Mouse (Mus musculus) midbrain, embryonic 10.5 days (tissue): Measurements from ENCODE around the gene Ap1m2. TPM values are rescaled to one million over a fixed set of nuclear protein-coding genes. Genes with fewer than 3 reads are reported as not detected.
A peak's percentile ranks its signal among the peaks of the same experiment; 100 is the strongest.

Experiments used
- DNase-seq: peaks from one replicate; pipeline ENCODE4 v3.0.0-alpha.2; 2017; ENCODE audit warnings: low spot score
- H3K27ac ChIP-seq: fragments of 300-500 bp; sonication (generic); replicated peaks from 2 replicates; pipeline ENCODE4 v1.5.1; 2016; ENCODE audit warnings: mild to moderate bottlenecking
- H3K27me3 ChIP-seq: fragments of 300-500 bp; sonication (generic); 2 replicates; pipeline ENCODE4 v1.6.1; 2016; ENCODE audit warnings: low read depth, mild to moderate bottlenecking; ENCODE audit not compliant: poor library complexity, severe bottlenecking
- H3K36me3 ChIP-seq: fragments of 300-500 bp; sonication (generic); 2 replicates; pipeline ENCODE4 v1.6.1; 2016; ENCODE audit warnings: mild to moderate bottlenecking, moderate library complexity
- H3K4me1 ChIP-seq: fragments of 300-500 bp; sonication (generic); 2 replicates; pipeline ENCODE4 v1.6.1; 2016
- H3K4me3 ChIP-seq: fragments of 300-500 bp; sonication (generic); 2 replicates; pipeline ENCODE4 v1.5.1; 2016; ENCODE audit warnings: mild to moderate bottlenecking, moderate library complexity
- H3K9me3 ChIP-seq: fragments of 300-500 bp; sonication (generic); replicated peaks from 2 replicates; pipeline ENCODE4 v1.6.1; 2016; ENCODE audit warnings: mild to moderate bottlenecking
- WGBS: fragments of 180-500 bp; shearing (Covaris S2); methylation state at CpG from one replicate; pipeline ENCODE4 v1.1.7; 2016; 5-methylcytosine and 5-hydroxymethylcytosine counted together
- polyA plus RNA-seq: library from polyadenylated mRNA; unstranded; fragments of >200 nt; fragmentation: Nextera tagmentation; extraction: Ambion mirVana; gene quantifications from 2 replicates; pipeline ENCODE4 v1.2.1, GENCODE M21; 2016

Ap1m2 gene
- polyA plus RNA-seq = 1.1 and 2.9 TPM in 2 replicates

DNA sequence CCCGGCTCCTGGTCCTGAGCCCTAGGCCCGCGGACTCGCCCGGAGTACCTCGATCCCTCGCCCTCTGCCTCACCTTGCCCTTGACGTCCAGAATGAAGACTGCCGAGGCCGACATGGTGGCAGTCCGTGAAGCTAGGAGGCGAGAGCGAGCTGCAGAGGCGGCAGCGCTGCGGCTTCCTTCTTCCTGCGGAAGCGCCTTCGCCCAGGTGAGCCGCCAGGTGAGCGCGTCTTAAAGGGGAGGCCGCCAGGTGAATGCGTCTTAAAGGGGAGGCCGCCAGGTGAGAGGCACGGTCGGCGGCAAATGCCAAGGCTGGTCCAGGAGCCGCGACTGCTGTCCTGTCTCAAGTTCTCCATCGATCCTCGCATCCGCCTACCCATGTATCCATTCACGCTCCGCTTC is at the start of gene Ap1m2:
Gene Ap1m2, minus strand, starts transcription at position 204 of the 400 bp plus-strand sequence.
- no peak within 1 kb of the TSS for H3K27ac ChIP-seq
- no peaks in the 10 kb centered on the region for H3K36me3 ChIP-seq
- WGBS = 13% methylated on average over 35 of the region's 35 CpGs
- H3K27me3 ChIP-seq = peaks cover 28% of the 10 kb centered on the region
- peak within 1 kb of the TSS; percentile 16 for H3K4me3 ChIP-seq
- DNase-seq = no peak
- H3K4me1 ChIP-seq = peaks cover 5% of the 10 kb centered on the region; the same call in 1 of the 2 replicates
- no peaks in the 10 kb centered on the region for H3K9me3 ChIP-seq

DNA sequence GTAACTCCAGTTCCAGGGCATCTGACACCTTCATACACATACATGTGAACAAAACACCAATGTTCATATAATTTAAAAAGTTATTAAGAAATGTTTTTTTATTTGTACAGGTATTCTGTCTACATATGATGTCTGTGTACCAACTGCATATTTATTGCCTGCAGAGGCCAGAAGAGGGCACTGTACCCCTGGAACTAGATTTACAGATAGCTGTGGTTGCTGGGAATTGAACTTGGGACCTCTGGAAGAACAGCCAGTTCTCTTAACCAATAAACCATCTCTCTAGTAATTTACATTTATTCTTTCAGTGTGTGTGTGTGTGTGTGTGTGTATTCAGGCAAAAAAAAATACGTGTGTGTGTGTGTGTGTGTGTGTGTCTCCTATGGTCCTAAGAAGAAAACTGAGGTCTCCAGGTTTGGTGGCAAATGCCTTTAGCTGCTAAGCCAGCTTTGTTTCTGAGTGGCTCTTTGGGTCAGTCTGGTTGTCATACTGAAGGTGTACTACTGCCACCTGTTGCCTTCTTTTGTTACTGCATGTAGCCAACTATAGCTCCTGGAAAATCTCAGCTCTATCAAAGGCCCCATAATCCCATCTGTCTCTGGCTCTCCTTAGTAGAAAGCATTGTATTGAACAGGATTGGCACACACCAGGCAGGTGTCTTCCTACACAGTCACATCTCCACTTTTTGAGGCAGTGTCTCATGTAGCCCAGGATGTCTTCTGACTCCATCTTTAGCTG is 45.0 kb upstream of the Ap1m2 start:
- H3K27ac ChIP-seq = no peak overlapping the region

DNA sequence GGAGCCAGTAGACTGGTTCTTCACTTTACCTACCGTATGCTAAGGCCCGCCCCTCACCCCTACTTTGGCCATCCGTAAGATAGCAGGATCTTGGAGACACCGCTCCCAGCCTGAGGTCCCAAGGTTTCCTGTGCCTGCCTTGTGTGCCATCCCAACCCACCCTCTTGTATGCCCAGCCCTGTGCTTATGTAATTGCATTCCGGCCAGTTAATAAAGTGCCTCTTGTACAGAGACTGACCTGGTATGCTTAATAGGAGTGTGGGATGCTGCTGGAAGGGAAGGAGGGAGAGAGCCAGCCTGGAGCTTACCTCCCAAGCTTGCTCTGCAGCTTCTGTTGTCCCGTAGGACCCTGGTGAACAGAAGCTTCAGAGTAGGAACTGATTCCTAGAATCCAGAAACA is 42.7 kb upstream of the Ap1m2 start:
- peaks cover 53% of the 10 kb centered on the region for H3K36me3 ChIP-seq

More for the DNA sequence above, 45.0 kb upstream of the Ap1m2 start:
- WGBS = 0% methylated on average over 1 of the region's 1 CpGs
- Histone ChIP-seq H3K9me3 (no peaks in the 10 kb centered on the region), H3K27me3 (peaks cover 15% of the 10 kb centered on the region; the same call in 1 of the 2 replicates), H3K4me3 (no peak overlapping the region), H3K4me1 (peaks cover 10% of the 10 kb centered on the region), H3K36me3 (peaks cover 35% of the 10 kb centered on the region)
- DNase-seq = peak; percentile 57

DNA sequence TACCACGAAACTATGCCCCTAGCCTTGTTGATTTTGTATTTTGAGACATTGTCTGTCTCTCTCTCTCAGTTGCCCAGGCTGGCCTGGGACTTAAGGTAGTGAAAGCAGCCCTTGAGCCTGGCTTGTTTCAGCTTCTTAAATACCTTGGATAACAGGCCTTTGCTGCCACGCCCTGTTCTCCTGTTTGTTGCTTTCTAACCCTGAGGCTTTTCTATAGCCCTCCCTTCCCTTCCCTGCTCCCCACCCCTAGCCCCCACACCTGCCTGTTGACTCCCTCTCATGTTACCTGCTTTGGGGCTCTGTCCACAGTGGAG is 41.2 kb upstream of the Ap1m2 start:
- no peak overlapping the region for H3K27ac ChIP-seq

More for the DNA sequence above, 42.7 kb upstream of the Ap1m2 start:
- H3K4me1 ChIP-seq = peaks cover 10% of the 10 kb centered on the region
- WGBS = 89% methylated on average over 6 of the region's 6 CpGs
- H3K9me3 ChIP-seq = no peaks in the 10 kb centered on the region
- H3K27ac ChIP-seq = no peak overlapping the region
- no peaks in the 10 kb centered on the region for H3K27me3 ChIP-seq
- no peak overlapping the region for H3K4me3 ChIP-seq
- DNase-seq = no peak

DNA sequence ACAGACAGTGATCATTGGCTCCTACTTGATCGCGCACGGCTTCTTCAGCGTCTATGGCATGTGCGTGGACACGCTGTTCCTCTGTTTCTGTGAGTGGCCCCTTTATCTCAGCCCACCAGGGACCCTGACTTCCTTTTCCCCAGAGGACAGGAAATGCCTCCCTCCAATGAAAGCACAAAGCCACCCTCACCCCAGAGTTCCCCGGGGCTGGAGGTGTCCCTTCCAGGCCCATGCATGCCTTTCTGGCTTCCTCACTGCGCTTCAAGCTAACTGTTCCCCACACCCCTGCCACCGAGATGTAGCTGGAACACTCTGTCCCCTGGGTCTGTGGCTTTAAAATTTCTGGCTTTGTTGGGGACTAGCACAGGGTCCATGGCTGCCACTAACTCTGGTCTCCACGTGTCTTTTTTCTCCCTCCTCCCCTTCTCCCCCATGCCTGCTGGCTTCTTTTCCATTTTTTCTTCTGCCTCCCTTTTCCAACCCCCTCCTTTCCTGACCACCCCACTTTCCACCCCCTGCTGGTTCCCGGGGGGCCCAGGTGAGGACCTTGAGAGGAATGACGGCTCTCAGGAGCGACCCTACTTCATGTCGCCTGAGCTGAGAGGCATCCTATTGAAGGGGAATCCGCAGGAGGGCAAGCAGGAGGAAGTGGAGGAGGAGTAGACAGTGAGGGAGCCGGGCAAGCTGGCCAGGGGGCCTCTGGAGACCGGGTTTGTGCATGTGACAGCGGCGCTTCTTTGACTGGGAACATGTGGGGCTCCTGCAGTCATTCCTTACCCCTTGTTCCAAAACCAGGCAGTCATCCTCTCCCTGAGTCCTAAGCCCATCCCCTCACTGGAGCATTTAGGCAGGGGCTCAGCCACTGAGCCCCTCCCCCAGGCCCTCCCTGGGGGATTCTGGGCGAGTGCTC is 40.6 kb upstream of the Ap1m2 start:
- Histone ChIP-seq H3K9me3 (no peaks in the 10 kb centered on the region), H3K4me3 (no peak overlapping the region), H3K4me1 (peaks cover 10% of the 10 kb centered on the region), H3K36me3 (peaks cover 70% of the 10 kb centered on the region), H3K27me3 (no peaks in the 10 kb centered on the region), H3K27ac (peak overlapping the region; percentile 24; the same call in 1 of the 2 replicates)
- WGBS = 31% methylated on average over 20 of the region's 20 CpGs
- DNase-seq = no peak

More for the DNA sequence above, 41.2 kb upstream of the Ap1m2 start:
- Histone ChIP-seq H3K36me3 (peaks cover 63% of the 10 kb centered on the region), H3K4me1 (peaks cover 10% of the 10 kb centered on the region), H3K9me3 (no peaks in the 10 kb centered on the region), H3K4me3 (no peak overlapping the region), H3K27me3 (no peaks in the 10 kb centered on the region)
- WGBS = 58% methylated on average over 2 of the region's 2 CpGs
- no peak for DNase-seq

DNA sequence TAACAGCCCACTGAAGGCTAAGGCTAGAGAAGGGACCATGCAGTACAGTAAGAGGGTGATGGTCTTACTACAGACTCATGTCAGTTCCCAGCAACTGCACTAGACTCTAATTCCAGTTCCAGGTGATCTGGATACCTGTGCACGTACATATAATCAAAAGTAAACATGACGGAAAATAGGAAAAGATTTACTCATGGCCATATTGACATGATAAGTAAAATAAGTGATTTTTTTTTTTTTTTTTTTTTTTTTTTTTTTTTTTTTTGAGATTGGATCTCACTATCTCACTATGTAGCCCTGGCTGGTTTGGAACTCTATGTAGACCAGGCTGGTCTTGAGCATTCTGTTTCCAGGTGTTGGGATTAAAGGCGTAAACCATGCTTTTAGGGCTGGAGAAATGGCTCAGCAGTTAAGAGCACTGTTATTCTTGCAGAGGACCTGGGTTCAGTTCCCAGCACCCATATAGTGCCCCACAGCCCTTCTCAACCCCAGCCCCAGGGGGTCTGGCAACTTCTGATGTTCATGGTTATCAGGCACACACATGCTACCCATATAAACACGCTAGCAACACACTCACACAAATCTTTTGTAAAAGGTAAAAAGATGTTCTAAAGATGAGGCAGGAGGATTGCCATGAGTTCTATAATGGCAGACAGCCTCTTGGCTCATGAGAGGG is 39.7 kb upstream of the Ap1m2 start:
- no peaks in the 10 kb centered on the region for H3K9me3 ChIP-seq
- DNase-seq = no peak
- peaks cover 10% of the 10 kb centered on the region for H3K4me1 ChIP-seq
- 95% methylated on average over 4 of the region's 4 CpGs for WGBS
- H3K4me3 ChIP-seq = no peak overlapping the region
- H3K27me3 ChIP-seq = no peaks in the 10 kb centered on the region
- peaks cover 78% of the 10 kb centered on the region for H3K36me3 ChIP-seq
- H3K27ac ChIP-seq = no peak overlapping the region

DNA sequence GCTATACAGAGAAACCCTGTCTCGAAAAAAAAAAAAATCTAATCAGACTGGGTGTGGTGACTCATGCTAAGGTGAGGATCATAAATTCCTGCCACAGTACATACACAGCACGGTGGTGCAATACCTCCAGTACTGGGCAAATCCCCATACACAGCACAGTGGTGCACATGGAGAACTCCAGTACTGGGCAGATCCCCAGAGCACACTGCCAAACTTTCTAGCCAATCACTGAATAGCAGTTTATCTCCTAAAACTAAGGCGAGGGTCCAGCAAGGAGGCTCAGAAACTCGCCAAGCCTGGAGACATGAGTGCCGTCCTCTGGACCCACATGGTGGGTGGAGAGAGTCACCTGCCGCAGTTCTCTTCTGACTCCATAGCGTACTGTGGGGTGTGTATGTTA is 39.0 kb upstream of the Ap1m2 start:
- 94% methylated on average over 7 of the region's 7 CpGs for WGBS
- no peak overlapping the region for H3K4me3 ChIP-seq
- H3K36me3 ChIP-seq = peaks cover 82% of the 10 kb centered on the region

DNA sequence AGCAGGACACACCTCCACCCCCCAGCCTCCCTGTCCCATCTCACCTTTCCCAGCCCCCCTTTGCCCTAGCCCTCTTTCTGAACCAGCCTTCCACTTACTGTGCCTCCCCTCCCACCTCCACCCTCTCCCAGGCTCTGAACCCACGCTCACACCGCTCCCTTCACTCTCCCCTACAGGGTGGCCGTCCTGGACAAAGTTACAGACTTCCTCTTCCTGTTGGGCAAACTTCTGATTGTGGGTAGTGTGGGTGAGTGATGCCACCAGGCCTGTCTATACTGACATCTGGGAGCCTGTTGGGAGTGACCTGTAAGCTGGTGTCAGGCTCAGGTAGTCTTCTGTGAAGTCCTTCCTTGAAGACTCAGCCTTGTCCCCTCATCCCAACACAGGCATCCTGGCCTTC is 36.0 kb upstream of the Ap1m2 start:
- no peaks in the 10 kb centered on the region for H3K27me3 ChIP-seq
- H3K36me3 ChIP-seq = peaks cover 82% of the 10 kb centered on the region
- no peak for DNase-seq
- WGBS = 90% methylated on average over 3 of the region's 3 CpGs
- H3K9me3 ChIP-seq = no peaks in the 10 kb centered on the region
- no peak overlapping the region for H3K27ac ChIP-seq
- no peak overlapping the region for H3K4me3 ChIP-seq
- peaks cover 9% of the 10 kb centered on the region for H3K4me1 ChIP-seq

More for the DNA sequence above, 39.0 kb upstream of the Ap1m2 start:
- no peak overlapping the region for H3K27ac ChIP-seq
- no peaks in the 10 kb centered on the region for H3K27me3 ChIP-seq
- H3K9me3 ChIP-seq = no peaks in the 10 kb centered on the region
- peaks cover 10% of the 10 kb centered on the region for H3K4me1 ChIP-seq
- DNase-seq = no peak

DNA sequence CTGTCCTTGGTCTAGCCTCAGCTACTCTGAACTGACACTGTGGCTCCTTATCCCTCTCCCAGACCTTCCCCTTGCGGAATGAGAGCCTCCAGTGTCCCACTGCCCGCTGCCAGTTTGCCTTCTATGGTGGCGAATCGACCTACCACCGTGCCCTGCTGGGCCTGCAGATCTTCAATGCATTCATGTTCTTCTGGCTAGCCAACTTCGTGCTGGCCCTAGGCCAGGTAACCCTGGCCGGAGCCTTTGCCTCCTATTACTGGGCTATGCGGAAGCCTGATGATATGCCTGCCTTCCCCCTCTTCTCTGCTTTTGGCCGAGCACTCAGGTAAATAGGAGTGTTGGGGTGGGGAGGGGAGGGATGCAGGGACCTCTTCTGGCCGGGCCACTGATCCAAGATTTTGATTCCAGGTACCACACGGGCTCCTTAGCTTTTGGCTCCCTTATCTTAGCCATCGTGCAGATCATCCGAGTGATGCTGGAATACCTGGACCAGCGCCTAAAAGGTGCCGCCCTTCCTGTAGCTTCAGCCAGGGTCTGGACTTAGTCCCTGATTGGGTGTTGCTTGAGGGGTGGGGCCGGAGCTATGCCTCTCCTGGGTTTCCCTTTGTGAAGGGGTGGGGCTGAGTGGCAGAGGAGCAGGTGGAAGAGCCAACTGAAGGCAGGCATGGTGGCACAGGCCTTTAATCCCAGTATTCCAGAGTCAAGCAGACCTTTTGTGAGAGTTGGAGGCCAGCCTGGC is 34.7 kb upstream of the Ap1m2 start:
- no peak for DNase-seq
- Histone ChIP-seq H3K9me3 (no peaks in the 10 kb centered on the region), H3K36me3 (peaks cover 84% of the 10 kb centered on the region), H3K27me3 (no peaks in the 10 kb centered on the region), H3K4me3 (no peak overlapping the region), H3K4me1 (no peaks in the 10 kb centered on the region), H3K27ac (no peak overlapping the region)
- WGBS = 71% methylated on average over 16 of the region's 16 CpGs

DNA sequence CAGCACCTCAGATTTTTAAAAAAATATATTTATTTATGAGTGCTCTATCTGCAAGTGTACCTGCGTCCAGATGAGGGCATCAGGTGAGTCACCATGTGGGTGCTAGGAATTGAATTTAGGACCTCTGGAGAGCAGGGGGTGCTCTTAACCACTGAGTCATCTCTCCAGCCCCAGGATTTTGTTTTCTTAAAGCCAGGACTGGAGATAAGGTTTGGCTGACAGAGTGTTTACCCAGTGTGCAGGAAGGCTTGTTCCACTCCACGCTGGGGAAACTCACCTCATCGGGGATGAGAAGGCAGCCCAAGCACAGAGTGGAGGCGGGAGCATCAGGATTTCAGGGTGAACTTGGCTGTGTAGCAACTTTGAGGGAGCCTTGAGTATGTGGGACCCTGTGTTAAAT is 28.3 kb upstream of the Ap1m2 start:
- 90% methylated on average over 4 of the region's 4 CpGs for WGBS
- Histone ChIP-seq H3K36me3 (peaks cover 45% of the 10 kb centered on the region), H3K4me1 (peaks cover 6% of the 10 kb centered on the region), H3K4me3 (no peak overlapping the region), H3K27me3 (no peaks in the 10 kb centered on the region), H3K9me3 (no peaks in the 10 kb centered on the region), H3K27ac (no peak overlapping the region)
- no peak for DNase-seq

DNA sequence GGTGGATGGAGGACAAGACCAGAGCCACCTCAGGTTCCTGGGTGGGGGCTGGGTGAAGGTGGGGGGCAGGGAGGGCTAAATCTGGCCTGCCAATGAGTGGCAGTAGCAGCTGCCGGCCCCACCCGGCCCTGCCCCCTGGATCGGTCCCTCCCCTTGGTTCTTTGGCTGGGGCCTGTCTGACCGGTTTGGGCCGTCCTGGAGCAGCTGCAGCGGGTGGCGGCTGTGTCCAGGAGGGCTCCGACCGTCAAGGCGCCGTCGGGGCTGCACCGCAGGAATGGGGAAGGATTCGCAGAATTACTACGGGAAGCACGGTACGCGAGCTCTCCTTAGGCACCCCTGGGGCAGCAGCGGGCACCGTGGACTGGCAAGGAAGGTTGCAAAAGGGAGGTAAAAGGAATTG is 25.5 kb upstream of the Ap1m2 start:
- H3K9me3 ChIP-seq = no peaks in the 10 kb centered on the region
- peaks cover 22% of the 10 kb centered on the region for H3K36me3 ChIP-seq
- H3K4me3 ChIP-seq = no peak overlapping the region
- DNase-seq = no peak
- H3K27ac ChIP-seq = no peak overlapping the region
- no peaks in the 10 kb centered on the region for H3K27me3 ChIP-seq
- H3K4me1 ChIP-seq = peaks cover 13% of the 10 kb centered on the region
- WGBS = 17% methylated on average over 20 of the region's 20 CpGs

DNA sequence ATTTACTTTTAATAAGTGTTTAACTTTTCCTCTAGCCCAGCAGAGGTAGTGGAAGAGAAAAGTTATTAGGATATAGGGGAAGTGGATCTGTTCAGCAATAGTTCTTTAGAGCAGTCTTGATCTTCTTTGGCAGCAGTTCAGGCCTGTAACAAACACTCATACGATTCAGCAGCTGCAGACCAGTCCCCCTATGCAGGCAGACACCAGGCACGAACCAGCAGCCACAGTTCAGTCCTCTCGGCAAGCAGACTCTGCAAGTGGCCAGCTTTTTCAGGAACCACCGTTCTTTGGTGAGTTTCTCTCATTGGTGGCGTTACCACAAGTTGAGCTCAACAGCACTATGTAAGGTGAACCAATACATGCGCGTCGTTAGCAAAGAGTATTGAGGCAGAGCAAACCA is 24.4 kb upstream of the Ap1m2 start:
- DNase-seq = no peak
- Histone ChIP-seq H3K4me3 (no peak overlapping the region), H3K27ac (no peak overlapping the region), H3K36me3 (peaks cover 11% of the 10 kb centered on the region), H3K9me3 (no peaks in the 10 kb centered on the region), H3K27me3 (no peaks in the 10 kb centered on the region), H3K4me1 (peaks cover 22% of the 10 kb centered on the region)
- 88% methylated on average over 8 of the region's 8 CpGs for WGBS
